Mouse (Mus musculus) layer of hippocampus, adult 18-20 months (tissue): ENCODE data around the gene Ninj1. TPM values are rescaled to one million over a fixed set of nuclear protein-coding genes. Genes with fewer than 3 reads are reported as not detected.
A peak's percentile ranks its signal among the peaks of the same experiment; 100 is the strongest.

Source experiments
- DNase-seq, 2 experiments: peaks; one replicate each; pipeline ENCODE4 v3.0.0; 2022; ENCODE audit warnings: low spot score in 2 of 2
- total RNA-seq, 2 experiments: library from RNA; stranded (reverse); gene quantifications; 2 replicates each; pipeline ENCODE4 v1.2.3; 2021

The Ninj1 gene
- total RNA-seq, 2 experiments from 2014 or later, result 19.5 to 19.9 TPM

GRCm38 (mm10) chr13:49170623-49171022 is 16.7 kb upstream of the Ninj1 start:
- DNase-seq, result peak in 1 of 2 experiments; percentile 37

GRCm38 (mm10) chr13:49171729-49172128 is 15.6 kb upstream of the Ninj1 start:
- no peak for DNase-seq

- DNase-seq, result peak in 1 of 2 experiments; percentile 70
These were observed 14.9 kb upstream of the Ninj1 start for GRCm38 (mm10) chr13:49172335-49172734.

- DNase-seq, result peak; percentile 78 to 92
These were observed 14.2 kb upstream of the Ninj1 start for GRCm38 (mm10) chr13:49172971-49173596.

GRCm38 (mm10) chr13:49175509-49175908 is 11.8 kb upstream of the Ninj1 start:
- no peak for DNase-seq

GRCm38 (mm10) chr13:49178839-49179585 is 8.3 kb upstream of the Ninj1 start:
- peak; percentile 46 to 70 for DNase-seq

GRCm38 (mm10) chr13:49180274-49180673 is 7.0 kb upstream of the Ninj1 start:
- no peak for DNase-seq

- DNase-seq, result no peak
These were observed 6.6 kb upstream of the Ninj1 start for GRCm38 (mm10) chr13:49180691-49181090.

- DNase-seq, result no peak
These were observed 5.8 kb upstream of the Ninj1 start for GRCm38 (mm10) chr13:49181411-49181984.

- DNase-seq, result no peak
These were observed 4.1 kb upstream of the Ninj1 start for GRCm38 (mm10) chr13:49183161-49183560.

- DNase-seq, result no peak
These were observed 3.6 kb upstream of the Ninj1 start for GRCm38 (mm10) chr13:49183646-49184045.

- no peak for DNase-seq
These were observed 442 bp upstream of the Ninj1 start for GRCm38 (mm10) chr13:49186798-49187287.

GRCm38 (mm10) chr13:49188219-49188965 is 1.1 kb downstream of the Ninj1 start:
- DNase-seq, result no peak

GRCm38 (mm10) chr13:49188966-49189360 is 1.7 kb downstream of the Ninj1 start:
- DNase-seq, result no peak

GRCm38 (mm10) chr13:49189970-49190870 is 2.9 kb downstream of the Ninj1 start:
- DNase-seq, result no peak

- DNase-seq, result no peak
These were observed 3.8 kb downstream of the Ninj1 start for GRCm38 (mm10) chr13:49190876-49191672.

- DNase-seq, result no peak
These were observed 4.4 kb downstream of the Ninj1 start for GRCm38 (mm10) chr13:49191673-49192035.

- DNase-seq, result no peak
These were observed 5.0 kb downstream of the Ninj1 start for GRCm38 (mm10) chr13:49192156-49192855.

GRCm38 (mm10) chr13:49193650-49194049 is 6.4 kb downstream of the Ninj1 start:
- DNase-seq, result no peak
